Mouse (Mus musculus) myocyte (in vitro differentiated cells): Measurements from ENCODE around the gene Acbd6.

Source experiments
- MAX ChIP-seq: IDR thresholded peaks from one replicate; pipeline ENCODE4 v1.6.1; 2011; ENCODE audit warnings: low read depth, mild to moderate bottlenecking, control low read depth
- MYOG ChIP-seq, 3 experiments: IDR thresholded peaks; one replicate each; pipeline ENCODE4 v1.6.1; 2011; ENCODE audit warnings: control low read depth in 2 of 3, low read depth in 2 of 3, mild to moderate bottlenecking in 2 of 3; ENCODE audit not compliant: insufficient read length in 2 of 3, control insufficient read depth in 1 of 3, insufficient read depth in 1 of 3
- POLR2A ChIP-seq: IDR thresholded peaks from one replicate; pipeline ENCODE4 v1.6.1; 2011; ENCODE audit warnings: low read depth, mild to moderate bottlenecking, control low read depth, moderate library complexity; ENCODE audit not compliant: insufficient read length
- TCF12 ChIP-seq: IDR thresholded peaks from one replicate; pipeline ENCODE4 v1.6.1; 2011; ENCODE audit warnings: mild to moderate bottlenecking, control low read depth; ENCODE audit not compliant: poor library complexity, insufficient read depth, severe bottlenecking
- USF1 ChIP-seq: IDR thresholded peaks from one replicate; pipeline ENCODE4 v1.6.1; 2011; ENCODE audit warnings: low read depth, mild to moderate bottlenecking, control low read depth, moderate library complexity

- TF ChIP-seq POLR2A (no peak), USF1 (no peak), MAX (no peak), TCF12 (no peak), MYOG (IDR thresholded peaks at IDR 0.05; ENCODE audit: control insufficient read depth in 1 of 3, insufficient read depth in 1 of 3, insufficient read length in 2 of 3, low read depth in 2 of 3) (no peak)
Observed at GRCm38 (mm10) chr1:155686816-155687215, 128.9 kb downstream of the Acbd6 start.
